Mouse (Mus musculus) cerebellum, adult 11 months (tissue): ENCODE measurements around the gene Olfr568.

Source experiments
- DNase-seq: peaks from one replicate; pipeline ENCODE4 v3.0.0; 2022

Olfr568 gene

GRCm38 (mm10) chr7:102876822-102877221, at the start of gene Olfr568:
Olfr568 (plus strand) TSS chr7:102877122.
- DNase-seq: no peak

DNA sequence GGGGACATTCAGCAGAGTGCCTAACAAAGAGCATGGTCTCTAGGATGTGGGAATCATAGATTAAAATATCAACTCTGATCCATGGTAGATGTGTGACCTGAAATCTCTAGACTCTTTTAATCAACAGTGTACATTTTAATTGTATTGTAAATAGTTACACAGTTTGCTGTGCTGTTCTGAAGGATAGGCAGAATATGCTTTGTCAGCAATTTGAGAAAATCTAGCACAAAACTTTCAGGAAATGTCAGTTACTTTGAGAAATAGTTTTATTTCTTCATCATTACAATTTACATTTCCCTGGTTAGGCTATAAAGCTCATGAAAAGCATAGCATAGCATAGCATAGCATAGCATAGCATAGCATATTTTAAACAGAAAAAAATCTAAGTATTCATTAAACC, 21.1 kb upstream of the Olfr568 start:
- no peak for DNase-seq

GRCm38 (mm10) chr7:102858665-102859064, 18.3 kb upstream of the Olfr568 start, which contains the start of gene Olfr566:
Olfr566 (minus strand) TSS chr7:102858765.
- no peak for DNase-seq

DNA sequence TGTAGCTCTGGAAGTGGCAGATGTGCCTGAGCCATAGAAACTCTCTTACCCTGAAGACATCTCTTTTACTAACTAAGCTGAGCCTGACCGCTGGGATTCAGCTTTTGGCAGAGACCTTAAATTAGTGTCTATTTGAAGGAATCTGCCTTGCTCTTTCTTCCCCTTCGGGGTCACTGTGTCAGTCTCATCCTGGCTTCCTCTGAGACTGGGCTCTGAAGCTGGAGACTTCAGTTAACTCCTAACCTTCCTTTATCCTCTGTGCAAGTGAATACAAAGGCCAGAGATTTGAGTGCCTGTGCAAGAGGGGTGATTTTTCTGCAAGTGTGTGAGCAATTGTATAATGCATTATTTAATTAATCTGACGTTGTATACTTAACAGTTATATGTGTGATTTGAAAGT, 13.9 kb downstream of the Olfr568 start, which contains the start of gene Olfr569:
Olfr569 (minus strand) TSS at position 101 of the 400 bp plus-strand sequence.
- DNase-seq: no peak

GRCm38 (mm10) chr7:102915261-102915660, 38.3 kb downstream of the Olfr568 start:
- no peak for DNase-seq

- no peak for DNase-seq
These were observed 39.5 kb downstream of the Olfr568 start for GRCm38 (mm10) chr7:102916405-102916804.

GRCm38 (mm10) chr7:102917032-102917875, 40.3 kb downstream of the Olfr568 start, which contains the start of gene Olfr571:
Olfr571 (minus strand) TSS chr7:102917536.
- no peak for DNase-seq

DNA sequence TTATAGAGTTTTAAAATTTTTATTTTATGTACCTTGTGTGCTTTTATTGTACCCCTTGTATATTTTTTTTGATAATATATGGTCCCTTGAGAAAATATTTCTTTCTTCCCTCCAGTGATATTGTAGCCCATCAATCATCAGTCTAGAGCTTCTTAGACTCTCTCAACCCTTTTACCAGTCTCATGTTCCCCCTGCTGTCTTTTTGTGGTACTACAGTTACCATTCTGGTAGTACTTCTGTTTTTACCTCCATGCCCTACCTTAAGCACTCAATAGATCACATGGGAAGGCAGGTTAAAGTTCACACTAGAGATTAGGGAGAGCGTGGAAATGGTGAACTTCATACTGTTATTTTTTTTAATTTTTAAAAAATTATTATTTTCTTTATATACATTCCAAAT, 42.7 kb downstream of the Olfr568 start:
- no peak for DNase-seq

GRCm38 (mm10) chr7:102924109-102924508, 47.2 kb downstream of the Olfr568 start, which contains the start of gene Olfr572:
Olfr572 (plus strand) TSS chr7:102924409.
- no peak for DNase-seq

GRCm38 (mm10) chr7:102927105-102927504, 50.2 kb downstream of the Olfr568 start:
- no peak for DNase-seq
